Mouse (Mus musculus) limb, embryonic 13.5 days (tissue): ENCODE results near the gene Neurl1a. TPM values are rescaled to one million over a fixed set of nuclear protein-coding genes. Genes with fewer than 3 reads are reported as not detected.

ENCODE experiments used
- ATAC-seq: fragments of 200-750 bp; cut with Nextera tagmentation; 2 replicates; pipeline ENCODE4 v1.8.0; 2017; ENCODE audit warnings: low read depth, moderate number of reproducible peaks, moderate TSS enrichment; ENCODE audit not compliant: low FRiP score
- H3K27ac ChIP-seq: fragments of 300-500 bp; sonication (generic); 2 replicates; pipeline ENCODE4 v1.5.1; 2015; ENCODE audit warnings: inconsistent platforms, mild to moderate bottlenecking, moderate library complexity
- H3K27me3 ChIP-seq: fragments of 300-500 bp; sonication (generic); 2 replicates; pipeline ENCODE4 v1.6.1; 2015; ENCODE audit warnings: mild to moderate bottlenecking, inconsistent platforms
- H3K36me3 ChIP-seq: fragments of 300-500 bp; sonication (generic); 2 replicates; pipeline ENCODE4 v1.6.1; 2015; ENCODE audit warnings: inconsistent platforms, mild to moderate bottlenecking, moderate library complexity
- H3K4me1 ChIP-seq: fragments of 300-500 bp; sonication (generic); 2 replicates; pipeline ENCODE4 v1.6.1; 2015; ENCODE audit warnings: inconsistent platforms
- H3K4me2 ChIP-seq: fragments of 300-500 bp; sonication (generic); replicated peaks from 2 replicates; pipeline ENCODE4 v1.6.1; 2015; ENCODE audit warnings: inconsistent platforms, mild to moderate bottlenecking, moderate library complexity
- H3K4me3 ChIP-seq: fragments of 300-500 bp; sonication (generic); 2 replicates; pipeline ENCODE4 v1.5.1; 2015; ENCODE audit warnings: moderate library complexity, mild to moderate bottlenecking, inconsistent platforms
- H3K9ac ChIP-seq: fragments of 300-500 bp; sonication (generic); 2 replicates; pipeline ENCODE4 v1.6.1; 2015; ENCODE audit warnings: mild to moderate bottlenecking, inconsistent platforms
- H3K9me3 ChIP-seq: fragments of 300-500 bp; sonication (generic); 2 replicates; pipeline ENCODE4 v1.6.1; 2016; ENCODE audit warnings: inconsistent platforms
- WGBS: fragments of 180-500 bp; shearing (Covaris S2); methylation state at CpG from one replicate; pipeline ENCODE4 v1.1.7; 2015; 5-methylcytosine and 5-hydroxymethylcytosine counted together
- polyA plus RNA-seq: library from polyadenylated mRNA; unstranded; fragments of >200 nt; fragmentation: Nextera tagmentation; extraction: Ambion mirVana; gene quantifications from 2 replicates; pipeline ENCODE4 v1.2.1, GENCODE M21; 2015

Neurl1a gene
- polyA plus RNA-seq, 1 experiment from 2014 or later = 7.9 TPM

- Histone ChIP-seq H3K4me3 (no peak overlapping the region), H3K36me3 (no peaks in the 10 kb centered on the region), H3K27me3 (no peaks in the 10 kb centered on the region), H3K9me3 (no peaks in the 10 kb centered on the region), H3K9ac (no peak overlapping the region), H3K4me1 (0 out of 2 replicates have a peak, but pooled peaks cover 7% of the 10 kb centered on the region), H3K27ac (no peak overlapping the region), H3K4me2 (no peak overlapping the region)
- WGBS = 78% methylated on average over 4 of the region's 4 CpGs
- ATAC-seq = no peak
Observed at GRCm38 (mm10) chr19:47219622-47220021, 41.0 kb downstream of the Neurl1a start.

GRCm38 (mm10) chr19:47220232-47220631 is 41.6 kb downstream of the Neurl1a start:
- H3K9ac ChIP-seq = no peak overlapping the region
- no peak overlapping the region for H3K4me2 ChIP-seq
- H3K27me3 ChIP-seq = no peaks in the 10 kb centered on the region
- no peak for ATAC-seq
- 96% methylated on average over 2 of the region's 2 CpGs for WGBS
- H3K9me3 ChIP-seq = no peaks in the 10 kb centered on the region
- H3K27ac ChIP-seq = no peak overlapping the region
- 0 out of 2 replicates have a peak, but pooled peaks cover 7% of the 10 kb centered on the region for H3K4me1 ChIP-seq
- H3K4me3 ChIP-seq = no peak overlapping the region
- H3K36me3 ChIP-seq = no peaks in the 10 kb centered on the region

DNA sequence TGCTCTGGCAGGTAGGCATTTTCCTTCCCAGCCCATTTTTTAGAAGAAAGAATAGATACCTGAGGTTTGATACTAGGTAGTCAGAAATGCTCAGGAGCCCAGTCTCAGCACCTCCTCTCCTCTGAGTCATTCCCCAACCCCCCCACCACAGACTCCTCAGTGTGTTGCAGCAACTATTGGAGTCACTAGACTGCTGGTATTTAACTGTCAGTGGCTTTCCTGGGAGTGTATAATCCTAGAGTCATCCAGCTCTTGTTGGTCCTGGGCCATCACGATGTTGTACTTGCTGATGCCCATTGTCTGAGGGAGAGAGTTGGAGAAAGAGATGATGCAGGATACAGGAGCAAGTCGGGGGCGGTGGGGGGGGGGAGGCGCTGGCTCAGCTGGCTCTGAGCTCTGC is 42.4 kb downstream of the Neurl1a start:
- H3K4me1 ChIP-seq = 0 out of 2 replicates have a peak, but pooled peaks cover 7% of the 10 kb centered on the region
- no peak overlapping the region for H3K27ac ChIP-seq
- H3K27me3 ChIP-seq = no peaks in the 10 kb centered on the region
- no peak overlapping the region for H3K9ac ChIP-seq
- H3K36me3 ChIP-seq = no peaks in the 10 kb centered on the region
- ATAC-seq = no peak
- WGBS = 82% methylated on average over 4 of the region's 4 CpGs
- no peak overlapping the region for H3K4me2 ChIP-seq
- H3K4me3 ChIP-seq = no peak overlapping the region
- no peaks in the 10 kb centered on the region for H3K9me3 ChIP-seq

DNA sequence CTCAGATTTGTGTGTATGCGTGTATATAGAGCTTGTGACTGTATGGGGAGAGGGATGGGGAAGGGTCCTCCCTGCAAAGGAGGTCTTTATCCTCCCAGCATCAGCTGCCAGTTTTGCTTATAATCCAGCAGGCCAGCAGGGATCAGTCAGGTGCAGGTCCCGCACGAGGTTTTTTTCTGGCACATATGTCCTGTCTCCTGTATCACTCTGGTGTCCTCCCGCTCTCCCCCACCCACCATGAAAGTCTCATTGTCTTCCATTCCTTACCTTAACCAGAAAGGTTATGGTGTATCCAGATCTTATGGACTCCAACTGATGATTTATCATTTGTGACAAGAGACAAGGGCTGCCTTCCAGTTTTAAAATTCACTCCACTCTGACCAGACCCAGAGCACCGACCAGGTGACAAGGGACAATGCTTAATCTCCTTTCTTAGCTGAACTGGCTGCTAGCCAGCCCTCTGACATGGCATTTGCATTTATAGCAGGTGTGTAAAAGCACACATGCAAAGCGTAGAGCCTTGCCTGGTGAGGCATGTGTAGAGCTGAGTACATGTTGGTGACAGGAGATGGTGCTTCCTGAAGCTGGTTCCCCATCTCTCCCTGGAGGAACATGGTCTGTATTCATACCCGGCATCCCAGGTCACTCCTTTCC is 43.0 kb downstream of the Neurl1a start:
- Histone ChIP-seq H3K4me1 (0 out of 2 replicates have a peak, but pooled peaks cover 7% of the 10 kb centered on the region), H3K36me3 (no peaks in the 10 kb centered on the region), H3K4me2 (no peak overlapping the region), H3K27ac (no peak overlapping the region), H3K9me3 (no peaks in the 10 kb centered on the region), H3K27me3 (no peaks in the 10 kb centered on the region), H3K4me3 (no peak overlapping the region), H3K9ac (no peak overlapping the region)
- WGBS = 66% methylated on average over 7 of the region's 7 CpGs
- ATAC-seq = no peak

DNA sequence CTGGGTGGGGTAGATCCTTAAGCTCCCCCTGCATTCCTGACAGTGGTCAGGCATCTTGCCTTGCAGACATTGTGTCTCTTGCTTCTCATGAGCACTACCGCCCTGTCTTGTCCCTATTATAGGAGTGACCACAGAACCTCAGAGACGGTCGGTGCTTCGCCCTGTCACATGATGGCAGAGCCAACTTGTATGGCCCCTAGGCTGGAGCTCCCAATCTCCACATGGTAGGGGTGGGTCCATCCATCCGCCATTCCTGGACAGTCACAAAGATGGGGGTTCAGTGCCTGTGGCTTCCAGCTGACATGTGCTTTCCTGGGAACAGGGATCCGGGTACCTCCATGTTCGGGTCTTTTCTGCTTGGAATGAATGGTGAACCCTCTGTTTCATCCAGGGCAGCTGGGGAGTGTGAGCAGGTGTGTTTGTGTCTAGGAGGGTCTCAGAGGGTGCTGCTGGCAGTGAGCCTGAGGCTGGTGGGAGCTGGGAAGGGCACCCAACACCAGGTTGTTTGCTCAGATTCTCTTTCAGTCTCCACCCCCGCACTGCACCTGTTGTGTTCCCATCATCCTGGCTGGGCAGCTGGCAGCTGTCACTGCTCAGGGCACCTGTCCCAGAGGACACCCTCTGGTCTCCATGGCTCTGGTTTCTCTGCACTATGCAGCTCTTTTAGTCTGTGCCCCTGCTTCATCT is 43.7 kb downstream of the Neurl1a start:
- no peak overlapping the region for H3K4me3 ChIP-seq
- no peaks in the 10 kb centered on the region for H3K27me3 ChIP-seq
- ATAC-seq = peak; percentile 77
- H3K36me3 ChIP-seq = no peaks in the 10 kb centered on the region
- no peak overlapping the region for H3K27ac ChIP-seq
- no peak overlapping the region for H3K9ac ChIP-seq
- H3K9me3 ChIP-seq = no peaks in the 10 kb centered on the region
- 83% methylated on average over 8 of the region's 8 CpGs for WGBS
- 0 out of 2 replicates have a peak, but pooled peaks cover 4% of the 10 kb centered on the region for H3K4me1 ChIP-seq
- H3K4me2 ChIP-seq = no peak overlapping the region

DNA sequence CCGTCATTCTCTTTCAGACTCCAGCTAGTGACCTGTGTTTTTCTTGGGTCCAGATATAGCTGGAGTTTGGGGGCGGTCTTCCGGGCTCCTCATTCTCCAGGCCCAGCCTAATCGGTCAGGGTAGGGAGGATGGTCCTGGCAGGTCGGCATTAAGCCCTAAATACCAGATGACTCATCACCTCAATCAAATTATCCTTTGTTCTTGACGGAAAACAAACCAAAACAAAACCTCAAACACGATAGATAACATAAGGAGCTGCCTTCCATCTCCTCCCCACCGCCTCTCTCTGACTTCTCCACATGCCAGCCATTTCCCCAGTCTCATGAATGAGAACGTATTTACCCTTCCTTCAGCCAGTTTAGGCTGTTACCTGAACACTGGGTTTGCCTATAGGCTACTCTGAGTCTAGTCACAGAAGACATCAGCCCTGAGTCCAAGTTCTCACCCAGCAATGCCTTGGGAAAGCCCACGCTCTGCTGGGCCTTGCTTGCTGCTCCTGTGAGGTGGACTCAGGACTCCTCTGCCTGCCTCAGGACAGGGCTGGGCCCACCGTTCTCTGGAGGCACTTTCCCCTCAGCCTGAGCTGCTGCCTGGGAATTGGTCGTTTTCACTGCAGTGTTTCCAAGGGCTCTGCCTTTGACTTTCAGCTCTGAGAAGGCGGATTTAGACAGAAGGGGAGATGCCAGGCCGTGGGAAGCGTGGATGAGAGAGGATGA is 44.4 kb downstream of the Neurl1a start:
- Histone ChIP-seq H3K27me3 (no peaks in the 10 kb centered on the region), H3K9me3 (no peaks in the 10 kb centered on the region), H3K36me3 (no peaks in the 10 kb centered on the region), H3K9ac (no peak overlapping the region), H3K4me2 (no peak overlapping the region), H3K27ac (no peak overlapping the region), H3K4me1 (0 out of 2 replicates have a peak, but pooled peaks cover 4% of the 10 kb centered on the region), H3K4me3 (no peak overlapping the region)
- ATAC-seq = no peak
- WGBS = 59% methylated on average over 15 of the region's 15 CpGs

GRCm38 (mm10) chr19:47224743-47225142 is 46.1 kb downstream of the Neurl1a start:
- WGBS = 76% methylated on average over 4 of the region's 4 CpGs
- H3K9ac ChIP-seq = no peak overlapping the region
- H3K27ac ChIP-seq = no peak overlapping the region
- no peak for ATAC-seq
- H3K9me3 ChIP-seq = no peaks in the 10 kb centered on the region
- H3K36me3 ChIP-seq = no peaks in the 10 kb centered on the region
- H3K4me3 ChIP-seq = no peak overlapping the region
- no peaks in the 10 kb centered on the region for H3K27me3 ChIP-seq
- H3K4me2 ChIP-seq = no peak overlapping the region
- H3K4me1 ChIP-seq = peaks cover 12% of the 10 kb centered on the region

DNA sequence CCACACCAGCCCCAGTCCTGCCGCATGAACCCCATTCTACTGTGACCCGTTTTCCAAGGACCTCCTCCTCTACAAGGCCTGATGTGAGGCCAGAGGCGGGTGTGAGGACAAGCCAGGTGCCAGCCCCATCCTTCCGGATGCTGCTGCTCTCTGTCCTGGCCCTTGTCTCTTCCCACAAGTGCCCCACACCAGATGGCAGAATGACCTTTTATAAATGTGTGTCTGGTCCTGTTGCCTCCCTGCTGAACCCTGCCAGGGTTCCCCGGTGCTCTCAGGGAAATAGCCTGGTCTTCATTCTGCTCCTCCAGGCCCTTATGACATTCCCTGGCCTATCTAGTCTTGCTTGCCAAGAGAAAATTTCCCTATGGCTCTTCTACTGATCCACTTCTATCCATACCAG is 47.2 kb downstream of the Neurl1a start:
- Histone ChIP-seq H3K4me2 (no peak overlapping the region), H3K9ac (no peak overlapping the region), H3K9me3 (no peaks in the 10 kb centered on the region), H3K27ac (no peak overlapping the region), H3K4me3 (no peak overlapping the region), H3K36me3 (no peaks in the 10 kb centered on the region), H3K4me1 (peaks cover 12% of the 10 kb centered on the region), H3K27me3 (no peaks in the 10 kb centered on the region)
- 78% methylated on average over 5 of the region's 5 CpGs for WGBS
- no peak for ATAC-seq

- peak; percentile 74 for ATAC-seq
- no peaks in the 10 kb centered on the region for H3K9me3 ChIP-seq
- H3K4me2 ChIP-seq = peak overlapping the region; percentile 56
- no peaks in the 10 kb centered on the region for H3K36me3 ChIP-seq
- peak overlapping the region; percentile 14 for H3K4me3 ChIP-seq
- peaks cover 12% of the 10 kb centered on the region for H3K4me1 ChIP-seq
- H3K27me3 ChIP-seq = no peaks in the 10 kb centered on the region
- 5% methylated on average over 17 of the region's 17 CpGs for WGBS
- H3K27ac ChIP-seq = no peak overlapping the region; the same call in 1 of the 2 replicates
- H3K9ac ChIP-seq = peak overlapping the region; percentile 35; the same call in 1 of the 2 replicates
Observed at GRCm38 (mm10) chr19:47228725-47229252, 50.2 kb downstream of the Neurl1a start.

GRCm38 (mm10) chr19:47229461-47229860 is 50.8 kb downstream of the Neurl1a start:
- ATAC-seq = no peak
- Histone ChIP-seq H3K9ac (no peak overlapping the region), H3K27ac (no peak overlapping the region), H3K36me3 (no peaks in the 10 kb centered on the region), H3K27me3 (no peaks in the 10 kb centered on the region), H3K4me3 (no peak overlapping the region), H3K9me3 (no peaks in the 10 kb centered on the region), H3K4me2 (peak overlapping the region; percentile 56), H3K4me1 (peaks cover 12% of the 10 kb centered on the region)
- 89% methylated on average over 5 of the region's 5 CpGs for WGBS

- no peaks in the 10 kb centered on the region for H3K36me3 ChIP-seq
- no peak overlapping the region for H3K4me3 ChIP-seq
- WGBS = 89% methylated on average over 7 of the region's 7 CpGs
- no peaks in the 10 kb centered on the region for H3K27me3 ChIP-seq
- no peak overlapping the region for H3K4me2 ChIP-seq
- H3K27ac ChIP-seq = no peak overlapping the region
- peaks cover 12% of the 10 kb centered on the region for H3K4me1 ChIP-seq
- ATAC-seq = no peak
- no peaks in the 10 kb centered on the region for H3K9me3 ChIP-seq
- H3K9ac ChIP-seq = no peak overlapping the region
Observed at GRCm38 (mm10) chr19:47230082-47230481, 51.5 kb downstream of the Neurl1a start.

- Histone ChIP-seq H3K36me3 (no peaks in the 10 kb centered on the region), H3K27me3 (no peaks in the 10 kb centered on the region), H3K4me3 (no peak overlapping the region), H3K9me3 (no peaks in the 10 kb centered on the region), H3K27ac (no peak overlapping the region), H3K4me2 (no peak overlapping the region), H3K4me1 (peaks cover 12% of the 10 kb centered on the region), H3K9ac (no peak overlapping the region)
- 82% methylated on average over 8 of the region's 8 CpGs for WGBS
- no peak for ATAC-seq
Observed at GRCm38 (mm10) chr19:47230682-47231081, 52.1 kb downstream of the Neurl1a start.
